Mouse (Mus musculus): Measurements from ENCODE around the gene Serpine2.

The Serpine2 gene

GRCm38 (mm10) chr1:79861130-79861942 is at the start of gene Serpine2:
Gene Serpine2, minus strand, starts transcription at chr1:79861180.
- DNase-seq (ENCODE audit: low spot score in 2 of 2): peak in 1 of 2 experiments; percentile 17

GRCm38 (mm10) chr1:79907811-79908210 is 46.8 kb upstream of the Serpine2 start:
- DNase-seq (ENCODE audit: low spot score in 2 of 2): no peak

GRCm38 (mm10) chr1:79905241-79905640 is 44.3 kb upstream of the Serpine2 start:
- DNase-seq (ENCODE audit: low spot score in 2 of 2): no peak

- peak; percentile 15 to 17 for DNase-seq (ENCODE audit: low spot score in 2 of 2)
Measured at GRCm38 (mm10) chr1:79902901-79903300, 41.9 kb upstream of the Serpine2 start.

GRCm38 (mm10) chr1:79882648-79883047 is 21.7 kb upstream of the Serpine2 start:
- DNase-seq (ENCODE audit: low spot score in 2 of 2): no peak

- no peak for DNase-seq (ENCODE audit: low spot score in 2 of 2)
Measured at GRCm38 (mm10) chr1:79874741-79875140, 13.8 kb upstream of the Serpine2 start.

- peak in 1 of 2 experiments; percentile 15 for DNase-seq (ENCODE audit: low spot score in 2 of 2)
Measured at GRCm38 (mm10) chr1:79860411-79861039, 455 bp downstream of the Serpine2 start.

GRCm38 (mm10) chr1:79859975-79860374 is 1.0 kb downstream of the Serpine2 start:
- no peak for DNase-seq (ENCODE audit: low spot score in 2 of 2)

GRCm38 (mm10) chr1:79859026-79859425 is 2.0 kb downstream of the Serpine2 start:
- no peak for DNase-seq (ENCODE audit: low spot score in 2 of 2)

GRCm38 (mm10) chr1:79858389-79858994 is 2.5 kb downstream of the Serpine2 start:
- DNase-seq (ENCODE audit: low spot score in 2 of 2): peak in 1 of 2 experiments; percentile 29

- DNase-seq (ENCODE audit: low spot score in 2 of 2): peak in 1 of 2 experiments; percentile 23
Measured at GRCm38 (mm10) chr1:79857681-79858388, 3.1 kb downstream of the Serpine2 start.

- no peak for DNase-seq (ENCODE audit: low spot score in 2 of 2)
Measured at GRCm38 (mm10) chr1:79856756-79857155, 4.2 kb downstream of the Serpine2 start.

GRCm38 (mm10) chr1:79853527-79853926 is 7.5 kb downstream of the Serpine2 start:
- DNase-seq (ENCODE audit: low spot score in 2 of 2): no peak

- no peak for DNase-seq (ENCODE audit: low spot score in 2 of 2)
Measured at GRCm38 (mm10) chr1:79850341-79850740, 10.6 kb downstream of the Serpine2 start.

- DNase-seq (ENCODE audit: low spot score in 2 of 2): no peak
Measured at GRCm38 (mm10) chr1:79848663-79849062, 12.3 kb downstream of the Serpine2 start.

GRCm38 (mm10) chr1:79846891-79847290 is 14.1 kb downstream of the Serpine2 start:
- no peak for DNase-seq (ENCODE audit: low spot score in 2 of 2)

- no peak for DNase-seq (ENCODE audit: low spot score in 2 of 2)
Measured at GRCm38 (mm10) chr1:79832719-79833404, 28.1 kb downstream of the Serpine2 start.

- DNase-seq (ENCODE audit: low spot score in 2 of 2): peak in 1 of 2 experiments; percentile 24
Measured at GRCm38 (mm10) chr1:79823951-79824633, 36.9 kb downstream of the Serpine2 start.

- DNase-seq (ENCODE audit: low spot score in 2 of 2): peak; percentile 20 to 40
Measured at GRCm38 (mm10) chr1:79822806-79823525, 38.0 kb downstream of the Serpine2 start.

- peak in 1 of 2 experiments; percentile 35 for DNase-seq (ENCODE audit: low spot score in 2 of 2)
Measured at GRCm38 (mm10) chr1:79819296-79819879, 41.6 kb downstream of the Serpine2 start.

Measured in right cerebral cortex, adult 2 months (tissue).